Mouse (Mus musculus): Measurements from ENCODE around the gene Hand1.
"Not testable (repeated sequence)": the region's sequence is repeated elsewhere in the genome, so short reads cannot be mapped to it uniquely, and the experiment has no call there.

Hand1 gene

DNA sequence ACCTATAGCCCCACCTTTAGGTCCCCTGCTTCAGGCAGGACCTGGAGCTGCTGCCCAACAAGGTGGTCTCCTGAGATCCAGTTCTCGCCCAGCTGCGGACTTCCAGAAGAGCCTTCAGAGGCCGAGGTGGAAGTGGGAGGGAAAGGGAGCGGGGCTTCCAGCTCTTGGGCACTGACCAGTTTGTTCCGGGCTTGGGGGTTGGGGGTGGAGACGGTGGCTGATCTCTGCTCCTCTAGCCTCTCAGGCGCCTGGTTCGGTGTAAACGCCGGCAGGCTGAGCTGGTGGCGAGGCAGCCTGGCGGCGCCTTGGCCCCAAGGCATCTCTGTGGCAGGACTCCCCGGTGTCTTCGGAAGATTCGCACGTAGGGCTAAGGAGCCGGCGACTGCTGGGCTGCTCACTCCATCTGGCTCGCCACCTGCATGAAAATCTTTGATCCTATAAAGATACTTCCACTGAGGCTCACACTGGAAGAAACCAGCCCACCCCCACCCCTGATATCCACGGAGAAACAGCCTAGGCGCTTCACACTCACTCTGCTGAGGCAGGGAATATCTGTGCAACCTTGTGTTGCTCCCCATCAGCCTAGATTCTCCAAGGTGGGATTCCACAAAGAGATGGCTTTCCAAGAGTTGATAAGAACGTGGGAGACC is at the start of gene Hand1:
TSS of gene Hand1 (minus strand) at position 267 of the 650 bp plus-strand sequence.
- no peak for DNase-seq (ENCODE audit: low spot score)

- no peak for DNase-seq (ENCODE audit: low spot score)
Measured at GRCm38 (mm10) chr11:57876157-57876556, 43.5 kb upstream of the Hand1 start.

GRCm38 (mm10) chr11:57873014-57873413 is 40.4 kb upstream of the Hand1 start:
- no peak for DNase-seq (ENCODE audit: low spot score)

- DNase-seq (ENCODE audit: low spot score), result peak; percentile 62
Measured at GRCm38 (mm10) chr11:57868753-57869460, 36.3 kb upstream of the Hand1 start.

DNA sequence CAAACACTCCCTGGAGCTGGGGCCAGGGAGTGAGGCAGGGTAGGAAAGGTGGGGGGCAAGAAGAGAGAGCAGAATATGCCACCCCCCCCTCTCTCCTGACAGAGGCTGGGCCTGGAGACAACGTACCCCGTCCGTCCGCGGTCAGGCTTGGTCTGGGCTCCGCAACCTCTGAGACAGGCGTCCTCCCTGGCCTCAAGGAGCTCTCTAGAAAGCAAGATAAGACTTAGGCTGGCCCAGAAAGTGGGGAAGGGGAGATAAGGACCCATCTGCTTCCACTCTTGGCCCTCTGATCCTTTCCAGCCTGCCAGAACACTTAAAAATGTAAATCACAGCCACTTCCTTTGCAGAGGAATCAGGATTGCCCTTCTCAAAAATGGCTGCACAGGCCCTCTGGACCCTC is 33.8 kb upstream of the Hand1 start:
- peak; percentile 40 for DNase-seq (ENCODE audit: low spot score)

GRCm38 (mm10) chr11:57864577-57864976 is 32.0 kb upstream of the Hand1 start:
- DNase-seq (ENCODE audit: low spot score), result no peak

DNA sequence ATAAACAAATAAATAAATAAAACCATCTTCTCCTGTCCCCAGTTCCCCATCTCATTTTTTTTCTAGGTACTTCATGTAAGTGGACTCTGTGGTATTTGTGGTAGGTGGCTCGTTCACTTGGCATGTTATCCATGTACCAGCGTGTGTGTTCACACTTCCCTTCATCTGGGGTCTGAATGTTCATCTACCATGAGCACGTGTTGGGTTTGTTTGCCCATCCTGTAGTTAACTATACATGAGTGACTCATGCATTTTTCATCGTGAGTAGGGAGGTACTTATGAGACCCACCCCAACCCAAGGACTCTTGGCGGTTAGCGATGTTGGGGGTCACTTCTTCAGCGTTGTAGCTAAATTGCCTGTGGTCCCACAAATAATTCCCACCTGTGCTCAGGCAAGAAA is 29.5 kb upstream of the Hand1 start:
- DNase-seq (ENCODE audit: low spot score), result no peak

GRCm38 (mm10) chr11:57857709-57858108 is 25.1 kb upstream of the Hand1 start:
- DNase-seq (ENCODE audit: low spot score), result no peak

- no peak for DNase-seq (ENCODE audit: low spot score)
Measured at GRCm38 (mm10) chr11:57853571-57853970, 21.0 kb upstream of the Hand1 start.

GRCm38 (mm10) chr11:57850931-57851330 is 18.3 kb upstream of the Hand1 start:
- no peak for DNase-seq (ENCODE audit: low spot score)

GRCm38 (mm10) chr11:57850298-57850697 is 17.7 kb upstream of the Hand1 start:
- no peak for DNase-seq (ENCODE audit: low spot score)

GRCm38 (mm10) chr11:57847396-57847795 is 14.8 kb upstream of the Hand1 start:
- DNase-seq (ENCODE audit: low spot score), result no peak

GRCm38 (mm10) chr11:57846421-57847363 is 14.1 kb upstream of the Hand1 start:
- not testable (repeated sequence) for DNase-seq (ENCODE audit: low spot score)

DNA sequence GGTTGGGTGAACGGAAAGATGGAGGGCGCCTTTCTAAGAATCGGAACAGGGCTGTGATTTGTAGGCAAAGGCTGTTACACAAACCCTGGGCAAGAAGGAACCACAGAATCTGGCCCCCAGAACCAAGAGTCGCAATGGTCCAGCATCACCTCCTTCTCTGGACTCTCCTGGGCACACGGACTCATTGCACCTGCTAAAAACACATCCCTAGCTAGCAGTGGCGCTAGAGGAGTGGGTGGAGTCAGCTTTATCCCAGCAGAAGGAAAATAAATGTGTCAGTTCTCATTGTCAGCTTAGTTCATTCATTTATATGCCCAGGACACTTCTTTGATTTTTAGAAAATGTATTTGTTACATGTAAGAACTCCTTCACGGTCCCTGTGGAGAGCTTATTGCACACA is 8.8 kb upstream of the Hand1 start:
- DNase-seq (ENCODE audit: low spot score), result no peak

DNA sequence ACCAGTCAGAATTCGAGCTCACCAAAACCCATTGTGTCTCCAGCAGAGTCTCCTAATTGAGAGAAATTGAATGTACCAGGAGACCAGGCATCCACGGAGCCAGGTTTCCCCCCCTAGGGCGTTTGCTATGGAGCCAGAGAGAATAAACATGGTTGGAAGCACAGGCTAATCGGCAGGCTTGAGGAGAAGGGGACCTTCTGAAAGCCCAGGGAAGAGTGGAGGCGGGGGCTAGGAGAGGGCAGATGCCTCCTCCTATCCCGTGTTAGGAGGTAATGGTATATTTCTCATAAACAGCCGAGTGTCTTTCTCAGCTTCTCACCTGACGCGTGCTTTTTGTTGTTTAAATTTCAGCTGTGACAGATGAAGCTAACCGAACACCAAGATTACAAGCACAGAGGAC is 8.4 kb upstream of the Hand1 start:
- no peak for DNase-seq (ENCODE audit: low spot score)

DNA sequence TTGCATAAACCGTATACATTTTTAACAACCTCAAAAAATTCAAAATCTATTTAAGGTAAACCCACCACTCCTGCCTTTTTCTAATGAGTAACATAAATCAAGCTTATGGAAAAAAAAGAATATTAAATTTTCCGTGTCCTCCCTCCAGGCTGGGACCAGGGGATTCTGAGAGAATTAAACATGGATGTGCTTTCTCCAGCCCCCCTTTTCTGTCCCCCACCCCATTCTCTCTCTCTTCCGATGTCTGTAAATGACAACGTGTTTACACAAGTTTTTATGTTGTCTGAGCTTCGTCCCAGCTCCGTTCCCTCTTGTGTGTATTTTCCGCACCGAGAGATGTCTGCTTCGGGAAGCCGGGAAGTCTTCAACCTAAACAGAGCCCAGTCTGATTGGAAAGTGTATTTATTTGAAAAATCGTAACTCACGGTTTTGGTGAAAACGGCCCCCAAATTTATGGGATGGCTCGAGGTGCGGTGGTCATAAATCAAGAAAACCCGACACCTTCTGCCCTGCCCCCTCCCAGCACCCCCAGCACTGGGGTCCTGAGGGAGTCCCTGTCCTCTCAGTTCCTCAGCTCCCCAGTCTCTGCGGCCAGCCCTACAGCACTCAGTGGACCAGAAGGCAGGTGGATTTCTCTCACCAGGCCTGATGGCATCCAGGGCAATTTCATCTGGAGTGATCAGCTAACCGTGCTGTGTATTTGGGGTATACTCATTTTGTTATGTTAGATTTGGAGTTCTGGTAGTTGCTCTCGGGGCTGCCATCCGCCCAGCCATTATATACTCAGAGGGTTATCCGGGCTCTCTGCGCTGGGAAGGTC is 5.5 kb upstream of the Hand1 start:
- DNase-seq (ENCODE audit: low spot score), result no peak

- peak; percentile 55 for DNase-seq (ENCODE audit: low spot score)
Measured at GRCm38 (mm10) chr11:57836872-57837680, 4.5 kb upstream of the Hand1 start.

GRCm38 (mm10) chr11:57836401-57836800 is 3.8 kb upstream of the Hand1 start:
- DNase-seq (ENCODE audit: low spot score), result no peak

DNA sequence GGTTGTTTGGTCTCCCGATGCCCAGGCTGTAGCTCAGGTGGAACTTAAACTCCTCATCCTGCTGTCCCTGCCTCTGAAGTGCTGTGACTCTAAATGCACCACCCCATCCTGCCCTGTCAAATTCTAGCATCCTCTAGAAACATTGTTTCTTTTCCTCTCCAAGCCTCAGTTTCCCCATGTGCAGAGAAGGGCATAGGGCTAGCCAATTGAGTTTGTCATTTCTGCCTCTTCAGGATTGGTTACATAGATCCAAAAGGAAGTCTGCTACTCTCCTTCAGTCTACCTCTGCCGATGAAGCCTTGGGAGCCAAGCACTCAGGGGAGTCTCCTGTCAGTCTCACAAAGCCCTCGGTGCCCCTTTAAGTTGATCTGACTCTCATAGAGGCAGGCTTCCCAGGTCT is 3.3 kb upstream of the Hand1 start:
- DNase-seq (ENCODE audit: low spot score), result no peak

GRCm38 (mm10) chr11:57835331-57835730 is 2.7 kb upstream of the Hand1 start:
- no peak for DNase-seq (ENCODE audit: low spot score)

GRCm38 (mm10) chr11:57834031-57834430 is 1.4 kb upstream of the Hand1 start:
- no peak for DNase-seq (ENCODE audit: low spot score)

Measured in embryo, embryonic 10 days (tissue).